Mouse (Mus musculus): ENCODE measurements around the gene Kcnh8.

GRCm38 (mm10) chr17:52943966-52944365 lies 341.5 kb downstream of the Kcnh8 start:
- no peak for TF ChIP-seq CTCF (IDR thresholded peaks at IDR 0.05; ENCODE audit: low read depth)
- TF ChIP-seq EP300 (IDR thresholded peaks at IDR 0.05; ENCODE audit: low read depth), result no peak
